10 mouse cellular contexts compared by ENCODE assay signal in genomic region chr19:53851352-53851751, GRCm38 (mm10). TPM values are rescaled to one million over a fixed set of nuclear protein-coding genes. Genes with fewer than 3 reads are reported as not detected.
A peak's percentile ranks its signal among the peaks of the same experiment; 100 is the strongest.
DNase-seq lines count a peak whose midpoint lies in the region; ATAC-seq lines count a peak whose summit lies in the region.
"Had no signal": no experiment of that assay in that cellular context is flagged by ENCODE, and none has a peak within 500 bp of the region (broad histone marks: within the 10 kb centered on the region; RNA-seq: fewer than 3 reads in every experiment).

No protein-coding gene starts in this region.

- no peak overlapping the region for H3K9ac ChIP-seq in heart, embryonic 13.5 days
- no peak overlapping the region for H3K9ac ChIP-seq in forebrain, embryonic 11.5 days (ENCODE audit: low read length)
- no peak overlapping the region for H3K9ac ChIP-seq in limb, embryonic 12.5 days (replicated peaks)
- H3K9ac ChIP-seq: heart, embryonic 12.5 days had no signal

- H3K4me1 ChIP-seq in heart, embryonic 13.5 days, result peaks cover 58% of the 10 kb centered on the region
- H3K4me1 ChIP-seq in forebrain, embryonic 11.5 days (replicated peaks; ENCODE audit: control insufficient read depth, insufficient read depth, low read length), result peaks cover 20% of the 10 kb centered on the region
- H3K4me1 ChIP-seq in limb, embryonic 12.5 days (replicated peaks), result peaks cover 43% of the 10 kb centered on the region

- H3K36me3 ChIP-seq in heart, embryonic 13.5 days, result peaks cover 85% of the 10 kb centered on the region
- H3K36me3 ChIP-seq in forebrain, embryonic 11.5 days (ENCODE audit: control insufficient read depth, insufficient read depth, low read length), result no peaks in the 10 kb centered on the region
- H3K36me3 ChIP-seq in limb, embryonic 12.5 days, result no peaks in the 10 kb centered on the region

- no peak overlapping the region for H3K4me3 ChIP-seq in heart, embryonic 13.5 days
- no peak overlapping the region for H3K4me3 ChIP-seq in forebrain, embryonic 11.5 days (ENCODE audit: low read depth, low read length)
- no peak overlapping the region for H3K4me3 ChIP-seq in limb, embryonic 12.5 days (replicated peaks)
- H3K4me3 ChIP-seq: heart, embryonic 12.5 days; megakaryocyte, embryonic 14.5 days had no signal

- DNase-seq in heart, postnatal 10 days, result no peak
- DNase-seq in Muller cell, postnatal 12 days (ENCODE audit: inconsistent ontology term), result peak; percentile 17
- no peak for DNase-seq in forebrain, embryonic 11.5 days (ENCODE audit: low spot score)
- no peak for DNase-seq in urinary bladder, postnatal 36 days (ENCODE audit: low spot score in 2 of 2)
- no peak for DNase-seq in yolk sac, embryonic 10.5 days (ENCODE audit: low spot score)

- H3K27ac ChIP-seq in heart, embryonic 13.5 days (replicated peaks), result peak overlapping the region; percentile 12; the same call in 1 of the 2 replicates
- 0 out of 2 replicates have a peak overlapping the region, but pooled peaks have one; percentile 14 for H3K27ac ChIP-seq in forebrain, embryonic 11.5 days (ENCODE audit: low read depth, low read length)
- 0 out of 2 replicates have a peak overlapping the region, but pooled peaks have one; percentile 35 for H3K27ac ChIP-seq in limb, embryonic 12.5 days

- H3K4me2 ChIP-seq in heart, embryonic 13.5 days, result no peak overlapping the region
- H3K4me2 ChIP-seq in forebrain, embryonic 11.5 days (ENCODE audit: low read depth, low read length, severe bottlenecking), result no peak overlapping the region
- no peak overlapping the region for H3K4me2 ChIP-seq in limb, embryonic 12.5 days
- H3K4me2 ChIP-seq: heart, embryonic 12.5 days had no signal

- intact Hi-C loops in heart, postnatal 10 days (cut with DNase I), result no loop called here

- no peaks in the 10 kb centered on the region for H3K9me3 ChIP-seq in heart, embryonic 13.5 days
- H3K9me3 ChIP-seq in forebrain, embryonic 11.5 days (ENCODE audit: control insufficient read depth, low read length), result no peaks in the 10 kb centered on the region
- no peaks in the 10 kb centered on the region for H3K9me3 ChIP-seq in limb, embryonic 12.5 days
- H3K9me3 ChIP-seq: heart, embryonic 12.5 days; megakaryocyte, embryonic 14.5 days had no signal

- no peak for ATAC-seq in heart, embryonic 13.5 days (ENCODE audit: extremely low read depth, insufficient number of reproducible peaks, low FRiP score, low TSS enrichment)
- no peak for ATAC-seq in forebrain, embryonic 11.5 days (replicated peaks; ENCODE audit: low FRiP score)
- ATAC-seq in limb, embryonic 12.5 days (ENCODE audit: insufficient number of reproducible peaks, insufficient read depth, low FRiP score, low TSS enrichment, low read depth), result no peak
- no peak for ATAC-seq in megakaryocyte-erythroid progenitor cell, adult 5-6 weeks (replicated peaks; ENCODE audit: low FRiP score, low TSS enrichment, poor library complexity, severe bottlenecking)

- WGBS in heart, embryonic 13.5 days, result 74% methylated on average over 13 of the region's 13 CpGs
- 90% methylated on average over 13 of the region's 13 CpGs for WGBS in forebrain, embryonic 11.5 days
- 79% methylated on average over 13 of the region's 13 CpGs for WGBS in limb, embryonic 12.5 days

- no peaks in the 10 kb centered on the region for H3K27me3 ChIP-seq in heart, embryonic 13.5 days (replicated peaks)
- no peaks in the 10 kb centered on the region for H3K27me3 ChIP-seq in forebrain, embryonic 11.5 days (ENCODE audit: control insufficient read depth, insufficient read depth, low read length)
- no peaks in the 10 kb centered on the region for H3K27me3 ChIP-seq in limb, embryonic 12.5 days
- H3K27me3 ChIP-seq: heart, embryonic 12.5 days; megakaryocyte, embryonic 14.5 days had no signal

RNA-seq across cellular contexts. Expression of gene Pdcd4, which starts 40.7 kb away (rescaled TPM):
- 34.4 and 34.6 TPM in 2 replicates for polyA plus RNA-seq in heart, embryonic 13.5 days (2015; fragmentation: Nextera tagmentation; extraction: Ambion mirVana)
- total RNA-seq in heart, postnatal 10 days (2021), result 10 to 100 TPM; 30.2 to 31.0 TPM
- polyA plus RNA-seq in forebrain, embryonic 11.5 days (2014; fragmentation: Nextera tagmentation; extraction: Ambion mirVana), result 84.0 and 90.6 TPM in 2 replicates
- 106 and 107 TPM in 2 replicates for polyA plus RNA-seq in limb, embryonic 12.5 days (2016; fragmentation: Nextera tagmentation; extraction: Ambion mirVana)
- total RNA-seq in megakaryocyte-erythroid progenitor cell, adult 5-6 weeks (2014; fragmentation: Nextera tagmentation), result 137 and 154 TPM in 2 replicates
- 288 and 291 TPM in 2 replicates for total RNA-seq in megakaryocyte-erythroid progenitor cell, adult 5-6 weeks (2017)
